Mouse (Mus musculus) liver, postnatal 0 days (tissue): Measurements from ENCODE around the gene Map3k7cl. TPM values are rescaled to one million over a fixed set of nuclear protein-coding genes. Genes with fewer than 3 reads are reported as not detected.

Experiments
- ATAC-seq: fragments of 200-750 bp; cut with Nextera tagmentation; 2 replicates; pipeline ENCODE4 v1.8.0; 2017; ENCODE audit warnings: mild to moderate bottlenecking, moderate library complexity
- DNase-seq: peaks from one replicate; pipeline ENCODE4 v3.0.0-alpha.2; 2016
- H3K27ac ChIP-seq: fragments of 300-500 bp; sonication (generic); 2 replicates; pipeline ENCODE4 v1.5.1; 2014; ENCODE audit warnings: antibody characterized with exemption, moderate library complexity, mild to moderate bottlenecking, low read depth
- H3K27me3 ChIP-seq: fragments of 300-500 bp; sonication (generic); 2 replicates; pipeline ENCODE4 v1.6.1; 2014; ENCODE audit warnings: low read length, control low read depth, mixed read lengths; ENCODE audit not compliant: insufficient read depth
- H3K36me3 ChIP-seq: fragments of 300-500 bp; sonication (generic); replicated peaks from 2 replicates; pipeline ENCODE4 v1.6.1; 2014; ENCODE audit warnings: mild to moderate bottlenecking, control low read depth, low read length, moderate library complexity, mixed read lengths; ENCODE audit not compliant: insufficient read depth
- H3K4me1 ChIP-seq: fragments of 300-500 bp; sonication (generic); 2 replicates; pipeline ENCODE4 v1.6.1; 2014; ENCODE audit warnings: antibody characterized with exemption, mild to moderate bottlenecking, control low read depth; ENCODE audit not compliant: insufficient read depth
- H3K4me2 ChIP-seq: fragments of 300-500 bp; sonication (generic); 2 replicates; pipeline ENCODE4 v1.6.1; 2014; ENCODE audit warnings: low read depth, mild to moderate bottlenecking, low read length, moderate library complexity, mixed read lengths
- H3K4me3 ChIP-seq: fragments of 300-500 bp; sonication (generic); 2 replicates; pipeline ENCODE4 v1.5.1; 2014; ENCODE audit warnings: low read depth, low read length
- H3K9ac ChIP-seq: fragments of 300-500 bp; sonication (generic); replicated peaks from 2 replicates; pipeline ENCODE4 v1.6.1; 2014; ENCODE audit warnings: mild to moderate bottlenecking, moderate library complexity
- H3K9me3 ChIP-seq: fragments of 300-500 bp; sonication (generic); 2 replicates; pipeline ENCODE4 v1.6.1; 2016; ENCODE audit warnings: mild to moderate bottlenecking, control low read depth, low read length, mixed read lengths
- CTCF ChIP-seq: sonication (generic); IDR thresholded peaks from 2 replicates; pipeline ENCODE4 v1.5.1; 2016; ENCODE audit warnings: antibody characterized with exemption, low read depth
- EP300 ChIP-seq: IDR thresholded peaks from 2 replicates; pipeline ENCODE4 v1.6.1; 2016; ENCODE audit warnings: antibody characterized with exemption, low read depth, mild to moderate bottlenecking
- WGBS: fragments of 180-500 bp; shearing (Covaris S2); extraction: QIAGEN DNeasy Blood & Tissue Kit; methylation state at CpG from one replicate; pipeline ENCODE4 v1.1.7; 2014; ENCODE audit not compliant: insufficient replicate concordance; 5-methylcytosine and 5-hydroxymethylcytosine counted together
- polyA plus RNA-seq: library from polyadenylated mRNA; unstranded; fragments of >200 nt; fragmentation: Nextera tagmentation; extraction: Ambion mirVana; gene quantifications from 2 replicates; pipeline ENCODE4 v1.2.1, GENCODE M21; 2015

Gene Map3k7cl
- polyA plus RNA-seq, 1 experiment from 2014 or later: not detected

DNA sequence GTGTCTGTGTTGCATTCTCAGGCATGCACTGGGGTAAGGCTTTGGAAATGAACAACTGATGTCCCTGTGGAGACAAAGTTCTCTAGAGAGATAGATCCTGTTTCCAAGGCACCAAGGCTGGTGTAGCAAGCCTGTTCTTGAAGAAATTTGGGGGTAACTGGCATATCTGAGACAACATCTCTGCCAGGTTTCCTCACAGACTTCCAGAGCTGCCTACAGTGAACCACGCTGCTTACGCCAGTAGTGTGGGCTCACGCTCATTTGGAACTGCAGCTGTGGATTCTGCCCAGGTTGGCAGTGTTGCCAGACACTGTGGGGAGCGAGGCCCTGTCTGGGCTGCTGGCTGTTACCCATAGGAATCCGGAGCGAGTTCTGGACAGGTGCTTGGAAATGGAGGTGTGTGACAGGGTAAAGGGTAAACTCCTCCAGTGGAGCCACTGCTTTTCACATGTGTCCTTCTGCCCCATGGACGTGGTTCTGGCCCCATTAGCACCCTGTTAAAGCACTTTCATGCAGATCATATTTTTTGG lies 16.5 kb downstream of the Map3k7cl start:
- Histone ChIP-seq H3K4me2 (no peak overlapping the region), H3K4me3 (no peak overlapping the region), H3K9me3 (no peaks in the 10 kb centered on the region), H3K27ac (no peak overlapping the region), H3K36me3 (no peaks in the 10 kb centered on the region), H3K9ac (no peak overlapping the region), H3K27me3 (no peaks in the 10 kb centered on the region), H3K4me1 (no peaks in the 10 kb centered on the region)
- no peak for DNase-seq
- TF ChIP-seq EP300: no peak
- no peak for TF ChIP-seq CTCF
- no peak for ATAC-seq
- 82% methylated on average over 7 of the region's 7 CpGs for WGBS

GRCm38 (mm10) chr16:87570334-87570733 lies 17.2 kb downstream of the Map3k7cl start:
- ATAC-seq: no peak
- Histone ChIP-seq H3K9me3 (no peaks in the 10 kb centered on the region), H3K27ac (no peak overlapping the region), H3K4me3 (no peak overlapping the region), H3K4me1 (no peaks in the 10 kb centered on the region), H3K4me2 (no peak overlapping the region), H3K27me3 (no peaks in the 10 kb centered on the region), H3K36me3 (no peaks in the 10 kb centered on the region), H3K9ac (no peak overlapping the region)
- TF ChIP-seq EP300 (no peak), CTCF (no peak)
- WGBS: 82% methylated on average over 7 of the region's 7 CpGs
- no peak for DNase-seq

GRCm38 (mm10) chr16:87573409-87573808 lies 20.3 kb downstream of the Map3k7cl start:
- no peaks in the 10 kb centered on the region for H3K36me3 ChIP-seq
- H3K9me3 ChIP-seq: no peaks in the 10 kb centered on the region
- TF ChIP-seq CTCF (no peak), EP300 (no peak)
- H3K4me2 ChIP-seq: no peak overlapping the region
- no peaks in the 10 kb centered on the region for H3K27me3 ChIP-seq
- no peaks in the 10 kb centered on the region for H3K4me1 ChIP-seq
- H3K9ac ChIP-seq: no peak overlapping the region
- H3K27ac ChIP-seq: no peak overlapping the region
- ATAC-seq (no peak), DNase-seq (no peak)
- WGBS: 62% methylated on average over 5 of the region's 5 CpGs
- no peak overlapping the region for H3K4me3 ChIP-seq

- TF ChIP-seq EP300 (no peak), CTCF (no peak)
- DNase-seq (no peak), ATAC-seq (no peak)
- Histone ChIP-seq H3K27me3 (no peaks in the 10 kb centered on the region), H3K4me3 (no peak overlapping the region), H3K9me3 (no peaks in the 10 kb centered on the region), H3K4me2 (no peak overlapping the region), H3K4me1 (no peaks in the 10 kb centered on the region), H3K27ac (no peak overlapping the region), H3K36me3 (no peaks in the 10 kb centered on the region), H3K9ac (no peak overlapping the region)
- 71% methylated on average over 5 of the region's 5 CpGs for WGBS
Observed at GRCm38 (mm10) chr16:87574160-87574559, 21.0 kb downstream of the Map3k7cl start.

DNA sequence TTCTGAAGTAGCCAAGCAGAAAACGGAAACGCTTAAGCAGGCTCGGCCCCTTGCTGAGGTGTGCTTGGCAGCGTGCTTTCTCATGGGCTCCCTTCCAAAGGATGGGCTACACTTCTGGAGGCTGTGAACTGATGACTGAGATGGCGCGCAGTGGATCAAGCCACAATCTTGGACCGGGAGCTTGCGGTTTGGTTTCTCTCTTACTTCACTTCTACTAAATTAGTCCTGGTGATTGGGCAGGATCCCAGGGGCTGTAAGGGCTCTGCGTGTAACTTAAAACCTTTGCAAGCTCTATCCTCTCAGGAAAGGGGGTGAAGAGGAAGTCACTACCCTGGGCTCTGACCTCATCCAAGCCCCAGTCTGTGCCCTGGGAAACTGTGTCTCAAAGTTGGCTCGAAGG lies 22.5 kb downstream of the Map3k7cl start:
- Histone ChIP-seq H3K27ac (no peak overlapping the region), H3K4me2 (no peak overlapping the region), H3K36me3 (no peaks in the 10 kb centered on the region), H3K4me3 (no peak overlapping the region), H3K4me1 (no peaks in the 10 kb centered on the region), H3K27me3 (no peaks in the 10 kb centered on the region), H3K9me3 (no peaks in the 10 kb centered on the region), H3K9ac (no peak overlapping the region)
- TF ChIP-seq CTCF (no peak), EP300 (no peak)
- no peak for DNase-seq
- ATAC-seq: no peak
- 35% methylated on average over 10 of the region's 10 CpGs for WGBS

GRCm38 (mm10) chr16:87578881-87579280 lies 25.8 kb downstream of the Map3k7cl start:
- Histone ChIP-seq H3K9me3 (no peaks in the 10 kb centered on the region), H3K27ac (no peak overlapping the region), H3K27me3 (no peaks in the 10 kb centered on the region), H3K4me2 (no peak overlapping the region), H3K4me1 (no peaks in the 10 kb centered on the region), H3K4me3 (no peak overlapping the region), H3K36me3 (no peaks in the 10 kb centered on the region), H3K9ac (no peak overlapping the region)
- DNase-seq: no peak
- no peak for ATAC-seq
- no peak for TF ChIP-seq EP300
- peak; percentile 30; the same call in 1 of the 2 replicates for TF ChIP-seq CTCF
- 82% methylated on average over 7 of the region's 7 CpGs for WGBS

GRCm38 (mm10) chr16:87579462-87579861 lies 26.3 kb downstream of the Map3k7cl start:
- TF ChIP-seq CTCF (no peak), EP300 (no peak)

More at GRCm38 (mm10) chr16:87579462-87579861, 26.3 kb downstream of the Map3k7cl start:
- H3K4me1 ChIP-seq: no peaks in the 10 kb centered on the region
- no peaks in the 10 kb centered on the region for H3K27me3 ChIP-seq
- ATAC-seq (no peak), DNase-seq (no peak)
- no peak overlapping the region for H3K9ac ChIP-seq
- 84% methylated on average over 14 of the region's 14 CpGs for WGBS
- no peak overlapping the region for H3K4me2 ChIP-seq
- H3K4me3 ChIP-seq: no peak overlapping the region
- H3K9me3 ChIP-seq: no peaks in the 10 kb centered on the region
- no peak overlapping the region for H3K27ac ChIP-seq
- no peaks in the 10 kb centered on the region for H3K36me3 ChIP-seq
